Mouse (Mus musculus): ENCODE results near the gene Drd5. TPM values are rescaled to one million over a fixed set of nuclear protein-coding genes. Genes with fewer than 3 reads are reported as not detected.

Drd5 gene
- total and polyA plus RNA-seq, 3 experiments, result not detected

- no peak for TF ChIP-seq NRF1 (IDR thresholded peaks at IDR 0.05; ENCODE audit: insufficient read depth, low read depth, low read length, poor library complexity, severe bottlenecking)
- H3K27ac ChIP-seq (ENCODE audit: control insufficient read depth, low read depth, low read length), result no peak overlapping the region
- no peaks in the 10 kb centered on the region for H3K79me2 ChIP-seq (ENCODE audit: control insufficient read depth, insufficient read depth, low read length, poor library complexity)
- H3K4me1 ChIP-seq (ENCODE audit: control insufficient read depth in 1 of 2, insufficient read depth in 2 of 2, low read length in 2 of 2), result no peaks in the 10 kb centered on the region
- no peak overlapping the region for H3K9ac ChIP-seq (ENCODE audit: control insufficient read depth, low read depth, low read length, poor library complexity, severe bottlenecking)
- H3K4me3 ChIP-seq (ENCODE audit: control insufficient read depth in 1 of 2, insufficient read depth in 1 of 2, low read depth in 2 of 2, low read length in 2 of 2), result no peak overlapping the region
- H3K9me3 ChIP-seq (replicated peaks; ENCODE audit: insufficient read depth, low read length), result 0 out of 2 replicates have a peak, but pooled peaks cover 2% of the 10 kb centered on the region
- H3K27me3 ChIP-seq (ENCODE audit: control insufficient read depth in 1 of 2, insufficient read depth in 2 of 2, low read length in 2 of 2), result no peaks in the 10 kb centered on the region
- H3K36me3 ChIP-seq (ENCODE audit: control insufficient read depth in 1 of 2, insufficient read depth in 2 of 2, low read length in 2 of 2), result no peaks in the 10 kb centered on the region
- DNase-seq (ENCODE audit: low read depth, low spot score), result no peak
Observed at GRCm38 (mm10) chr5:38333381-38333780, 14.2 kb downstream of the Drd5 start.

GRCm38 (mm10) chr5:38334582-38334981 is 15.4 kb downstream of the Drd5 start:
- DNase-seq (ENCODE audit: low read depth, low spot score), result no peak
- no peaks in the 10 kb centered on the region for H3K4me1 ChIP-seq (ENCODE audit: control insufficient read depth in 1 of 2, insufficient read depth in 2 of 2, low read length in 2 of 2)
- TF ChIP-seq TBP (IDR thresholded peaks at IDR 0.05; ENCODE audit: low read depth, low read length) (no peak), HCFC1 (IDR thresholded peaks at IDR 0.05; ENCODE audit: low read depth, low read length) (no peak), JUND (IDR thresholded peaks at IDR 0.05; ENCODE audit: low read depth, low read length) (no peak), MEF2A (IDR thresholded peaks at IDR 0.05; ENCODE audit: extremely low read depth, insufficient replicate concordance, low read depth, low read length, poor library complexity, severe bottlenecking) (no peak), TAL1 (IDR thresholded peaks at IDR 0.05; ENCODE audit: low read length) (no peak), SMC3 (IDR thresholded peaks at IDR 0.05; ENCODE audit: low read depth, low read length) (no peak), ZKSCAN1 (IDR thresholded peaks at IDR 0.05; ENCODE audit: low read depth, low read length) (no peak), MXI1 (IDR thresholded peaks at IDR 0.05; ENCODE audit: low read depth, low read length) (no peak), TCF12 (IDR thresholded peaks at IDR 0.05; ENCODE audit: low read depth, low read length) (no peak), ZMIZ1 (IDR thresholded peaks at IDR 0.05; ENCODE audit: low read depth, low read length) (no peak), MAX (IDR thresholded peaks at IDR 0.05; ENCODE audit: low read length) (no peak), MYB (IDR thresholded peaks at IDR 0.05; ENCODE audit: low read depth, low read length) (no peak), USF2 (IDR thresholded peaks at IDR 0.05; ENCODE audit: borderline replicate concordance in 1 of 2, insufficient read depth in 1 of 2, low read depth in 1 of 2, low read length in 2 of 2) (no peak), E2F4 (IDR thresholded peaks at IDR 0.05; ENCODE audit: borderline replicate concordance, low read depth, low read length) (no peak), POLR2AphosphoS2 (IDR thresholded peaks at IDR 0.05; ENCODE audit: low read length) (no peak), RCOR1 (IDR thresholded peaks at IDR 0.05; ENCODE audit: low read depth, low read length) (no peak)

More at GRCm38 (mm10) chr5:38334582-38334981, 15.4 kb downstream of the Drd5 start:
- Histone ChIP-seq H3K9me3 (replicated peaks; ENCODE audit: insufficient read depth, low read length) (0 out of 2 replicates have a peak, but pooled peaks cover 2% of the 10 kb centered on the region), H3K27me3 (ENCODE audit: control insufficient read depth in 1 of 2, insufficient read depth in 2 of 2, low read length in 2 of 2) (no peaks in the 10 kb centered on the region), H3K27ac (ENCODE audit: control insufficient read depth, low read depth, low read length) (no peak overlapping the region), H3K4me3 (ENCODE audit: control insufficient read depth in 1 of 2, insufficient read depth in 1 of 2, low read depth in 2 of 2, low read length in 2 of 2) (no peak overlapping the region), H3K36me3 (ENCODE audit: control insufficient read depth in 1 of 2, insufficient read depth in 2 of 2, low read length in 2 of 2) (no peaks in the 10 kb centered on the region), H3K9ac (ENCODE audit: control insufficient read depth, low read depth, low read length, poor library complexity, severe bottlenecking) (no peak overlapping the region), H3K79me2 (ENCODE audit: control insufficient read depth, insufficient read depth, low read length, poor library complexity) (no peaks in the 10 kb centered on the region)
